Comparison of ENCODE assay signal across 8 mouse cellular contexts in the genomic region with DNA sequence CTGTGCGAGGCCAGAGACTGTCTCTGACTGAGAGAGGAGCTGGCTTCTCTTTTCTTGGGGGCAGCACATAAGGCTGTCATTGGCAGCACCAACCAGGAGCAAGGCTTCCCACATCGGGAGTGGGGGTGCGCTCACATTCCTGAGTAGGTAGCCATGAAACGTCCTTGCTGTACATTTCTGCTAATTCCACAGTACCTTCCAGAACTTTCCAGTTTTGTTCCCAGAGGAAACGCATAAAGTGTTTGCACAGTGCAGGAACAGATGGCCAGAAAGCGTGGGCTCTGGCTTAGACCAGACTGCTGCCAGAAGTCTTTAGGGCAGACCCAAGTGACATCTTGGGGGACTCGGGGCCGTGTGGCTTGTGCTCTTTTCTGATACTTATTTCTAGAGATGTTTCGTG. TPM values are rescaled to one million over a fixed set of nuclear protein-coding genes. Genes with fewer than 3 reads are reported as not detected.
A peak's percentile ranks its signal among the peaks of the same experiment; 100 is the strongest.
DNase-seq lines count a peak whose midpoint lies in the region; ATAC-seq and TF ChIP-seq lines count a peak whose summit lies in the region.

No protein-coding gene starts in this region.

- no peaks in the 10 kb centered on the region for H3K27me3 ChIP-seq in forebrain, embryonic 10.5 days (ENCODE audit: poor library complexity, severe bottlenecking)
- no peaks in the 10 kb centered on the region for H3K27me3 ChIP-seq in forebrain, embryonic 11.5 days (ENCODE audit: control insufficient read depth, insufficient read depth, low read length)
- H3K27me3 ChIP-seq in lung, embryonic 14.5 days (ENCODE audit: insufficient read depth, low read length): no peaks in the 10 kb centered on the region
- H3K27me3 ChIP-seq in hindbrain, embryonic 15.5 days: no peaks in the 10 kb centered on the region
- no peaks in the 10 kb centered on the region for H3K27me3 ChIP-seq in neural tube, embryonic 15.5 days (replicated peaks)

- no peaks in the 10 kb centered on the region; the same call in 1 of the 2 replicates for H3K36me3 ChIP-seq in forebrain, embryonic 10.5 days (replicated peaks)
- H3K36me3 ChIP-seq in forebrain, embryonic 11.5 days (ENCODE audit: control insufficient read depth, insufficient read depth, low read length): no peaks in the 10 kb centered on the region
- H3K36me3 ChIP-seq in lung, embryonic 14.5 days (ENCODE audit: insufficient read depth): no peaks in the 10 kb centered on the region
- peaks cover 13% of the 10 kb centered on the region for H3K36me3 ChIP-seq in hindbrain, embryonic 15.5 days
- H3K36me3 ChIP-seq in neural tube, embryonic 15.5 days: peaks cover 22% of the 10 kb centered on the region

- no peak overlapping the region for H3K9ac ChIP-seq in forebrain, embryonic 11.5 days (ENCODE audit: low read length)
- peak overlapping the region; percentile 35; the same call in 1 of the 2 replicates for H3K9ac ChIP-seq in lung, embryonic 14.5 days
- H3K9ac ChIP-seq in hindbrain, embryonic 15.5 days: no peak overlapping the region
- H3K9ac ChIP-seq in neural tube, embryonic 15.5 days (replicated peaks): no peak overlapping the region

- no peaks in the 10 kb centered on the region for H3K9me3 ChIP-seq in forebrain, embryonic 10.5 days
- H3K9me3 ChIP-seq in forebrain, embryonic 11.5 days (ENCODE audit: control insufficient read depth, low read length): no peaks in the 10 kb centered on the region
- H3K9me3 ChIP-seq in lung, embryonic 14.5 days (ENCODE audit: low read depth, low read length): no peaks in the 10 kb centered on the region
- H3K9me3 ChIP-seq in hindbrain, embryonic 15.5 days: no peaks in the 10 kb centered on the region
- no peaks in the 10 kb centered on the region for H3K9me3 ChIP-seq in neural tube, embryonic 15.5 days (replicated peaks)

- H3K27ac ChIP-seq in forebrain, embryonic 10.5 days: peak overlapping the region; percentile 83
- H3K27ac ChIP-seq in forebrain, embryonic 11.5 days (ENCODE audit: low read depth, low read length): no peak overlapping the region
- H3K27ac ChIP-seq in lung, embryonic 14.5 days (ENCODE audit: low read depth): peak overlapping the region; percentile 92
- peak overlapping the region; percentile 26 for H3K27ac ChIP-seq in hindbrain, embryonic 15.5 days (replicated peaks)
- H3K27ac ChIP-seq in neural tube, embryonic 15.5 days (replicated peaks): peak overlapping the region; percentile 74

- H3K4me3 ChIP-seq in forebrain, embryonic 10.5 days: peak overlapping the region; percentile 27; the same call in 1 of the 2 replicates
- no peak overlapping the region for H3K4me3 ChIP-seq in forebrain, embryonic 11.5 days (ENCODE audit: low read depth, low read length)
- peak overlapping the region; percentile 17; the same call in 1 of the 2 replicates for H3K4me3 ChIP-seq in lung, embryonic 14.5 days (ENCODE audit: low read depth, low read length)
- H3K4me3 ChIP-seq in hindbrain, embryonic 15.5 days: no peak overlapping the region
- no peak overlapping the region for H3K4me3 ChIP-seq in neural tube, embryonic 15.5 days (replicated peaks)

- H3K4me2 ChIP-seq in forebrain, embryonic 11.5 days (ENCODE audit: low read depth, low read length, severe bottlenecking): no peak overlapping the region
- peak overlapping the region; percentile 49 for H3K4me2 ChIP-seq in lung, embryonic 14.5 days
- no peak overlapping the region for H3K4me2 ChIP-seq in hindbrain, embryonic 15.5 days
- peak overlapping the region; percentile 22 for H3K4me2 ChIP-seq in neural tube, embryonic 15.5 days

- no peak for TF ChIP-seq CTCF in lung, embryonic 14.5 days (IDR thresholded peaks at IDR 0.05; ENCODE audit: low read depth)

- WGBS in forebrain, embryonic 10.5 days: 71% methylated on average over 9 of the region's 9 CpGs
- 83% methylated on average over 9 of the region's 9 CpGs for WGBS in forebrain, embryonic 11.5 days
- WGBS in lung, embryonic 14.5 days: 53% methylated on average over 9 of the region's 9 CpGs
- WGBS in hindbrain, embryonic 15.5 days: 67% methylated on average over 9 of the region's 9 CpGs
- 64% methylated on average over 9 of the region's 9 CpGs for WGBS in neural tube, embryonic 15.5 days

- ATAC-seq in forebrain, embryonic 11.5 days (replicated peaks; ENCODE audit: low FRiP score): no peak
- peak; percentile 12; the same call in 1 of the 2 replicates for ATAC-seq in lung, embryonic 14.5 days (ENCODE audit: insufficient read depth)
- ATAC-seq in hindbrain, embryonic 15.5 days (ENCODE audit: low FRiP score, low read depth): no peak; the same call in 1 of the 2 replicates
- no peak for ATAC-seq in neural tube, embryonic 15.5 days (ENCODE audit: low FRiP score)
- ATAC-seq in inflammation-experienced regulatory T-cells, adult 6 months: no peak

- H3K4me1 ChIP-seq in forebrain, embryonic 10.5 days: peaks cover 45% of the 10 kb centered on the region
- peaks cover 2% of the 10 kb centered on the region; the same call in 1 of the 2 replicates for H3K4me1 ChIP-seq in forebrain, embryonic 11.5 days (replicated peaks; ENCODE audit: control insufficient read depth, insufficient read depth, low read length)
- H3K4me1 ChIP-seq in lung, embryonic 14.5 days (ENCODE audit: insufficient read depth): peaks cover 13% of the 10 kb centered on the region
- peaks cover 10% of the 10 kb centered on the region; the same call in 1 of the 2 replicates for H3K4me1 ChIP-seq in hindbrain, embryonic 15.5 days (replicated peaks)
- peaks cover 27% of the 10 kb centered on the region for H3K4me1 ChIP-seq in neural tube, embryonic 15.5 days

- no peak for DNase-seq in forebrain, embryonic 10.5 days (ENCODE audit: extremely low spot score, low spot score)
- no peak for DNase-seq in forebrain, embryonic 11.5 days (ENCODE audit: low spot score)
- DNase-seq in lung, embryonic 14.5 days: peak; percentile 40
- no peak for DNase-seq in lung, adult 18-20 months
- no peak for DNase-seq in urinary bladder, postnatal 14 days (ENCODE audit: low spot score)

RNA-seq across cellular contexts. Expression of gene Faap20, which starts 34.0 kb away (rescaled TPM):
- 108 and 110 TPM in 2 replicates for polyA plus RNA-seq in forebrain, embryonic 10.5 days (2016; fragmentation: Nextera tagmentation; extraction: Ambion mirVana)
- 105 and 107 TPM in 2 replicates for polyA plus RNA-seq in forebrain, embryonic 11.5 days (2014; fragmentation: Nextera tagmentation; extraction: Ambion mirVana)
- 81.2 and 83.9 TPM in 2 replicates for polyA plus RNA-seq in lung, embryonic 14.5 days (2014; fragmentation: Nextera tagmentation; extraction: Ambion mirVana)
- 73.8 and 75.7 TPM in 2 replicates for polyA plus RNA-seq in hindbrain, embryonic 15.5 days (2015; fragmentation: Nextera tagmentation; extraction: Ambion mirVana)
- 69.7 and 73.1 TPM in 2 replicates for polyA plus RNA-seq in neural tube, embryonic 15.5 days (2015; fragmentation: Nextera tagmentation; extraction: Ambion mirVana)
- 10 to 100 TPM; 44.3 to 57.3 (median 51.6) TPM for polyA plus RNA-seq in inflammation-experienced regulatory T-cells, adult 6 months (2017; shearing (Covaris generic))

Comparison
In these comparisons a context has a peak if more than half of its experiments do, and no peak if none do; other contexts are left out.
1. H3K4me3 ChIP-seq: peak in forebrain, embryonic 10.5 days (single experiment) and lung, embryonic 14.5 days (single experiment); none in forebrain, embryonic 11.5 days (single experiment), hindbrain, embryonic 15.5 days (single experiment) and neural tube, embryonic 15.5 days (single experiment).
2. H3K4me2 ChIP-seq: peak in lung, embryonic 14.5 days (single experiment) and neural tube, embryonic 15.5 days (single experiment); none in forebrain, embryonic 11.5 days (single experiment) and hindbrain, embryonic 15.5 days (single experiment).